Mouse (Mus musculus) intestine, embryonic 15.5 days (tissue): Measurements from ENCODE around the gene Tmed10. TPM values are rescaled to one million over a fixed set of nuclear protein-coding genes. Genes with fewer than 3 reads are reported as not detected.

Experiments
- ATAC-seq: fragments of 200-750 bp; cut with Nextera tagmentation; 2 replicates; pipeline ENCODE4 v1.8.0; 2017; ENCODE audit warnings: moderate TSS enrichment, moderate library complexity
- H3K27ac ChIP-seq: fragments of 300-500 bp; sonication (generic); 2 replicates; pipeline ENCODE4 v1.5.1; 2015; ENCODE audit warnings: mild to moderate bottlenecking, inconsistent platforms
- H3K27me3 ChIP-seq: fragments of 300-500 bp; sonication (generic); replicated peaks from 2 replicates; pipeline ENCODE4 v1.6.1; 2015; ENCODE audit warnings: inconsistent platforms
- H3K36me3 ChIP-seq: fragments of 300-500 bp; sonication (generic); 2 replicates; pipeline ENCODE4 v1.6.1; 2015; ENCODE audit warnings: inconsistent platforms
- H3K4me1 ChIP-seq: fragments of 300-500 bp; sonication (generic); replicated peaks from 2 replicates; pipeline ENCODE4 v1.6.1; 2015; ENCODE audit warnings: inconsistent platforms
- H3K4me2 ChIP-seq: fragments of 300-500 bp; sonication (generic); replicated peaks from 2 replicates; pipeline ENCODE4 v1.6.1; 2015; ENCODE audit warnings: mild to moderate bottlenecking, inconsistent platforms
- H3K4me3 ChIP-seq: fragments of 300-500 bp; sonication (generic); replicated peaks from 2 replicates; pipeline ENCODE4 v1.5.1; 2015; ENCODE audit warnings: inconsistent platforms
- H3K9ac ChIP-seq: fragments of 300-500 bp; sonication (generic); 2 replicates; pipeline ENCODE4 v1.6.1; 2015; ENCODE audit warnings: inconsistent platforms
- H3K9me3 ChIP-seq: fragments of 300-500 bp; sonication (generic); 2 replicates; pipeline ENCODE4 v1.6.1; 2016; ENCODE audit warnings: inconsistent platforms
- WGBS: fragments of 180-500 bp; shearing (Covaris S2); methylation state at CpG from one replicate; pipeline ENCODE4 v1.1.7; 2015; 5-methylcytosine and 5-hydroxymethylcytosine counted together
- polyA plus RNA-seq: library from polyadenylated mRNA; unstranded; fragments of >200 nt; fragmentation: Nextera tagmentation; extraction: Ambion mirVana; gene quantifications from 2 replicates; pipeline ENCODE4 v1.2.1, GENCODE M21; 2015

Tmed10 gene
- polyA plus RNA-seq, result 343 and 345 TPM in 2 replicates

DNA sequence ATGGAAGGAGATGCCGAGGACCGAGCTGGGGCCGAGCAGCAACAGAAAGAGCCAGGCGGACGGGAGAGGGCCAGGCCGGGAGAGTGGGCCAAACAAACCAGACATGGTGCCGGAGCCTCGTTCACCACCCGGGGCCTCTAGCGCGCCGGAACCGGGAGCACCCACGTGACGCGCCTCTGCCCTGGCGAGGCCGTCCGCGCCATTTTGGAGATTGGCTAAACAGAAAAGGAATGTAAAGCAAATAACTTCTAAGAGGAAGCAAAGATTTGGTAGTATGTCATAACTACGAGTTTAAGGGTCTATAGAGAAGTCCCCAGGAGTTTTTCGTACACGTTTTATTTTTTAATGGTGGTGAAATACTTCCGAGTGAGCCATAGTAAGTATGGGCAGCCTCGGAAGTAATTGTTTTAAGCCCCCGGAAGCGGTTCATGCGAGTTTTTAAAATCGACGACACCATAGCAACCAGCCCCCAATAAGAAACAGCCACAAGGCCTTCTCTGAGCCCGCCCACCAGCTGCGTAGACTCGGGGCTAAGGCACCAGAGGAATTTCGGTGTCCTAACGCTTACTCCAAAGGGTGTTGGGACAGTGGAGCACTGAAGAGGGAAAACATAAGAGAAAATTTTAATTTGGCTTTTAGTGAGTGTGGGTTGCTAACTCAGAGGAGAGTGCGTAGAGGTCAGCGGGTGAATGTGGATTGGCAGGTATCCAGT lies at the start of gene Tmed10:
Gene Tmed10, minus strand, starts transcription at position 287 of the 712 bp plus-strand sequence.
- H3K9ac ChIP-seq, result peak within 1 kb of the TSS; percentile 84
- under 1% methylated on average over 37 of the region's 37 CpGs for WGBS
- H3K27ac ChIP-seq, result peak within 1 kb of the TSS; percentile 81

GRCm38 (mm10) chr12:85423236-85423635 lies 48.6 kb upstream of the Tmed10 start:
- peaks cover 10% of the 10 kb centered on the region; the same call in 1 of the 2 replicates for H3K4me1 ChIP-seq
- ATAC-seq, result no peak
- no peak overlapping the region for H3K4me2 ChIP-seq
- H3K9ac ChIP-seq, result no peak overlapping the region
- no peak overlapping the region for H3K4me3 ChIP-seq
- H3K36me3 ChIP-seq, result no peaks in the 10 kb centered on the region
- H3K9me3 ChIP-seq, result no peaks in the 10 kb centered on the region
- H3K27me3 ChIP-seq, result no peaks in the 10 kb centered on the region
- H3K27ac ChIP-seq, result no peak overlapping the region
- WGBS, result 84% methylated on average over 11 of the region's 11 CpGs

More for the DNA sequence above, at the start of gene Tmed10:
- H3K4me1 ChIP-seq, result peaks cover 10% of the 10 kb centered on the region; the same call in 1 of the 2 replicates
- no peaks in the 10 kb centered on the region for H3K36me3 ChIP-seq
- H3K4me3 ChIP-seq, result peak within 1 kb of the TSS; percentile 69
- peak; percentile 97 for ATAC-seq
- H3K4me2 ChIP-seq, result peak within 1 kb of the TSS; percentile 63
- no peaks in the 10 kb centered on the region for H3K9me3 ChIP-seq
- H3K27me3 ChIP-seq, result no peaks in the 10 kb centered on the region

GRCm38 (mm10) chr12:85422536-85422935 lies 47.9 kb upstream of the Tmed10 start:
- 62% methylated on average over 8 of the region's 8 CpGs for WGBS
- H3K27me3 ChIP-seq, result no peaks in the 10 kb centered on the region

GRCm38 (mm10) chr12:85420945-85421344 lies 46.3 kb upstream of the Tmed10 start:
- peaks cover 1% of the 10 kb centered on the region; the same call in 1 of the 2 replicates for H3K4me1 ChIP-seq
- no peak overlapping the region for H3K9ac ChIP-seq
- no peak overlapping the region for H3K27ac ChIP-seq
- ATAC-seq, result no peak
- no peak overlapping the region for H3K4me2 ChIP-seq
- H3K36me3 ChIP-seq, result no peaks in the 10 kb centered on the region
- WGBS, result 76% methylated on average over 9 of the region's 9 CpGs
- no peak overlapping the region for H3K4me3 ChIP-seq
- H3K27me3 ChIP-seq, result no peaks in the 10 kb centered on the region
- H3K9me3 ChIP-seq, result no peaks in the 10 kb centered on the region

More at GRCm38 (mm10) chr12:85422536-85422935, 47.9 kb upstream of the Tmed10 start:
- ATAC-seq, result no peak
- Histone ChIP-seq H3K27ac (no peak overlapping the region), H3K9me3 (no peaks in the 10 kb centered on the region), H3K4me2 (no peak overlapping the region), H3K4me3 (no peak overlapping the region), H3K36me3 (no peaks in the 10 kb centered on the region), H3K4me1 (peaks cover 8% of the 10 kb centered on the region; the same call in 1 of the 2 replicates), H3K9ac (no peak overlapping the region)

DNA sequence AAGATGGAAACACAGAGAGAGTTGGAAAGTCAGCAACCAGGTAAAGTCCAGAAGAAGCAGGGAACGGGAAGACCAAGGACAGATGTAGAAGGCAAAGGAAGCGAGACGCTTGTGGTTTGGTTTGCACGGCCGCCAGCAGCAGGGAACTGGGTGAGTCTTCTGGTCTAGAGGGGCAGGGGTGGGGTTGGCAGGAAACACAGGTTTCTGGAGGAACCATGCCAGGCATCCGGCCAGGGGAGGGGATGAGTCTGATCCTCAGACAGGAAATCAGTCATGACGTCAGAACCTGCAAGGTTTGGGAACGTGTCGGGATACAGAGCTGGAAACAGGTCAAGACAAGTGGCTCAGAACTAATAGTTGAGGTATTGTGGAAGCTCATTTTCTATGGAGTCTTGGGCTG lies 43.2 kb upstream of the Tmed10 start:
- Histone ChIP-seq H3K4me1 (no peaks in the 10 kb centered on the region), H3K4me2 (no peak overlapping the region), H3K27me3 (no peaks in the 10 kb centered on the region), H3K27ac (no peak overlapping the region), H3K9me3 (no peaks in the 10 kb centered on the region), H3K9ac (no peak overlapping the region), H3K4me3 (no peak overlapping the region), H3K36me3 (no peaks in the 10 kb centered on the region)
- no peak for ATAC-seq
- WGBS, result 77% methylated on average over 9 of the region's 9 CpGs

DNA sequence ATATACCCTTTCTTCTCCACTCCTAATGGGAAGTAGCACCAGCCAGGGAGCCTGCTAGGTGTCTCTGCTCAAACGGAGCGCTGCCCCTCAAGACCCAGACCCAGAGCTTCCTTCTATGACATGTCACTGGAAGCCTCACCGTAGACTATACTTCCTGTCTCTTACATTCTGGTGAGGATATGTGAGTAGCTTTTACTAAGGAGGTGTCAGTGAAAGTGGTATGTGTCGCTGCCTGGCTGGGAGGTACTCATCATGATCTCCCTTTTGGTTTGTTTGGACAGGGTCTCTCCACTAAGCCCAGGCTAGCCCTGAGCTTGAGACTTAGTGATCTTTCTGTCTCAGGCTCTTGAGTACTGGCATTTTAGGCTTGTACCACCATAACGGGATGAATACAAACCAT lies 41.7 kb upstream of the Tmed10 start:
- Histone ChIP-seq H3K4me3 (no peak overlapping the region), H3K27me3 (no peaks in the 10 kb centered on the region), H3K36me3 (no peaks in the 10 kb centered on the region), H3K9ac (no peak overlapping the region), H3K9me3 (no peaks in the 10 kb centered on the region), H3K4me2 (no peak overlapping the region), H3K4me1 (no peaks in the 10 kb centered on the region), H3K27ac (no peak overlapping the region)
- ATAC-seq, result no peak
- 79% methylated on average over 5 of the region's 5 CpGs for WGBS

DNA sequence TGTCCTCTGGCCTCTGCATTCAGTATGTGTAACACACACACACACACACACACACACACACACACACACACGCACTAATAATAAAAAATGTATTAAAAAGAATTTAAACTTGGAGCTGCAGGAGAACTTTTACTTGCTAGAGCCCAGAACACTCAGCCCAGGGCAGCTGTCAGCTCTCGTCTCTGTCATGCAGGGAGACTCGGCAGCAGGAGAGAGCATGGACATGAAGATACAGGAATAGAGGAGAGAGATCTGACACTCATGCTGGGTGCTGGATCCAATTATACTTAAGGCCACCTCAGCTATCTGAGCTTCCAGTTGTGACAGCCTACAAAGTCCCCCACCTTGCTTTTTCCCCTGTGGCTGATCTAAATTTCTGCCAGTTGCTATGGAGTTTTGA lies 41.2 kb upstream of the Tmed10 start:
- Histone ChIP-seq H3K27ac (no peak overlapping the region), H3K27me3 (no peaks in the 10 kb centered on the region), H3K4me1 (no peaks in the 10 kb centered on the region), H3K9me3 (no peaks in the 10 kb centered on the region), H3K9ac (no peak overlapping the region), H3K4me2 (no peak overlapping the region), H3K4me3 (no peak overlapping the region), H3K36me3 (no peaks in the 10 kb centered on the region)
- ATAC-seq, result no peak
- WGBS, result 82% methylated on average over 3 of the region's 3 CpGs

GRCm38 (mm10) chr12:85411136-85411535 lies 36.5 kb upstream of the Tmed10 start:
- no peak overlapping the region for H3K4me3 ChIP-seq
- no peaks in the 10 kb centered on the region for H3K9me3 ChIP-seq
- H3K4me2 ChIP-seq, result no peak overlapping the region
- no peaks in the 10 kb centered on the region for H3K27me3 ChIP-seq
- H3K27ac ChIP-seq, result no peak overlapping the region
- no peaks in the 10 kb centered on the region for H3K4me1 ChIP-seq
- WGBS, result 75% methylated on average over 2 of the region's 2 CpGs
- H3K9ac ChIP-seq, result no peak overlapping the region
- no peaks in the 10 kb centered on the region for H3K36me3 ChIP-seq
- no peak for ATAC-seq

DNA sequence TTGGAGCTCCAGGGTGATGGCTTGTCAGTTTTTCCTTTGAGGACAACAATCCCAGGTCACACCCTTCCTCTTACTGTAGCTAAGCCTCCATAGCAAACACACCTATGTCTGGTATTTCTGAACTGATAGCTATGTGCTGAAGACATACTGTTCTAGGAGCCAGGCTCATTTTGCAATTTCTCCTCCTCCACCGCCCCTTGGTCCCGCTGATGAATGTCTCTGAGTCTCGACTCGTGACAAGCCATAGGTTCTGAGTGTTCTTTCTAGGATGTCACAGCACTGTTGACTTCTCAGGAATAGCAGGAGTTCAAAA lies 23.3 kb upstream of the Tmed10 start:
- WGBS, result 75% methylated on average over 4 of the region's 4 CpGs
- Histone ChIP-seq H3K4me2 (no peak overlapping the region), H3K4me3 (no peak overlapping the region), H3K27me3 (no peaks in the 10 kb centered on the region), H3K36me3 (no peaks in the 10 kb centered on the region), H3K9ac (no peak overlapping the region), H3K27ac (no peak overlapping the region), H3K4me1 (0 out of 2 replicates have a peak, but pooled peaks cover 2% of the 10 kb centered on the region), H3K9me3 (no peaks in the 10 kb centered on the region)
- peak; percentile 83 for ATAC-seq

GRCm38 (mm10) chr12:85397063-85397959 lies 22.7 kb upstream of the Tmed10 start:
- Histone ChIP-seq H3K4me2 (no peak overlapping the region), H3K27ac (no peak overlapping the region), H3K27me3 (no peaks in the 10 kb centered on the region), H3K4me1 (0 out of 2 replicates have a peak, but pooled peaks cover 2% of the 10 kb centered on the region), H3K9ac (no peak overlapping the region), H3K36me3 (no peaks in the 10 kb centered on the region), H3K9me3 (no peaks in the 10 kb centered on the region), H3K4me3 (no peak overlapping the region)
- WGBS, result 63% methylated on average over 18 of the region's 18 CpGs
- peak; percentile 82 for ATAC-seq

DNA sequence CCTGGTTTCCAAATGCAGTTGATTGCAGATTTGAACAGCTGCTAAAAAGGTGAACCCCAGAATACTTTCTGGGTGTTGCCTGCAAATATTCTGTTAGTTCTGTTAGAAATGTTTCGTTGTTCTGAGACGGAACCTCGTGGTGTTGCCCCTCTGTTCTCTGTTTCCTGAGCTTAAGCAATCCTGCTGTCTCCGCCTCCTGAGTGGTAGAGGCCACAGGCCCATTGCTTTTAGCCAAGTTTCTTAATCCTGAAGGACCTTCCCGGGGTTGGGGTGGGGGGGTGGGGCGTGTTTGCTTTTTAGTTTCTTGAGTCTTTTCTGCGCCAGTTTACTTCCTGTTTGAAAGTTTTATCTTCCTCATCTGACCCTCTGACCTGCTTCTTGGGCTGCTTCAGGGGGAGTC lies 19.3 kb upstream of the Tmed10 start:
- no peaks in the 10 kb centered on the region for H3K36me3 ChIP-seq
- H3K9me3 ChIP-seq, result no peaks in the 10 kb centered on the region
- 52% methylated on average over 7 of the region's 7 CpGs for WGBS
- peaks cover 9% of the 10 kb centered on the region; the same call in 1 of the 2 replicates for H3K4me1 ChIP-seq
- no peak overlapping the region for H3K9ac ChIP-seq
- no peak for ATAC-seq
- H3K27ac ChIP-seq, result no peak overlapping the region
- H3K4me2 ChIP-seq, result no peak overlapping the region
- no peak overlapping the region for H3K4me3 ChIP-seq
- H3K27me3 ChIP-seq, result no peaks in the 10 kb centered on the region

DNA sequence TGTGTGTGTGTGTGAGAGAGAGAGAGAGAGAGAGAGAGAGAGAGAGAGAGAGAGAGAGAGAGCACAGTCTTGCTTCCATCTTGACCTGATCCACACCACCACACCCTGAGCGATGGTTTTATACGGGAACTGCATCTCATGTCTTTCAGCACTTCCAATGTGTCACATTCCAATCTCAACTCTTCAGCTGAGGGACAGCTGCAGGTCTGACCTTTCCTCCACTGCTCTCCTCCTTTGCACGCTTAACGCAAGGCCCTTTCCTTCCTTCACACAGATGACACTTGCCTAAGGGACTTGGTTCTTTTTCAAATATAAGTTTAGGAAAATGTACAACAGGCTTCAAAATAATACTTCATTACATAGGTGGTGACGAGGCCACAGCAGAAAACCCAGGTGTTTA lies 18.9 kb upstream of the Tmed10 start:
- 88% methylated on average over 5 of the region's 5 CpGs for WGBS
- no peak overlapping the region for H3K4me2 ChIP-seq

More for the DNA sequence above, 18.9 kb upstream of the Tmed10 start:
- ATAC-seq, result no peak
- Histone ChIP-seq H3K9ac (no peak overlapping the region), H3K4me1 (peaks cover 9% of the 10 kb centered on the region; the same call in 1 of the 2 replicates), H3K27me3 (no peaks in the 10 kb centered on the region), H3K36me3 (no peaks in the 10 kb centered on the region), H3K4me3 (no peak overlapping the region), H3K27ac (no peak overlapping the region), H3K9me3 (no peaks in the 10 kb centered on the region)
